Mouse (Mus musculus) cerebellum, adult 11-12 months (tissue): Measurements from ENCODE around the gene Tcf7l2.

Experiments
- DNase-seq: peaks from one replicate; pipeline ENCODE4 v3.0.0; 2022

Gene Tcf7l2

DNA sequence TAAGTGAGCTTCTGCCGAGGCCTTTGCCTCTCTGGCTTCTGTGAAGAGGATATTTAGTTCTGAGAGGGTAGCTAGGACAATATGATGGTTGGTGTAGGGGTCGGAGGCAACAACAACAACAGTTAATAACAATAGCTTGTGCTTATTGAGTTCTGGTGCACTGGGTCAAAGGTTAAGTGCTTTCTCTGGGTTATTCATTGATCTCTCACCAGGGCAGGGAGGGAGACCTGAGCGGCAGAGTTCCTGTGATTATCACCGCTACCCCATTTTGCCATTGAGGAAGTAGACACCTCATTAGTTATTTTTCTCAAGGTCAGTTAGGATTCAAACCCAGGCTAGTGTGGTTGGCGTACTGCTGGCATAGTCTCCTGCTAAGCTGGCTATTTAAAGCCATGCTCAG, 19.5 kb downstream of the Tcf7l2 start:
- DNase-seq = no peak

DNA sequence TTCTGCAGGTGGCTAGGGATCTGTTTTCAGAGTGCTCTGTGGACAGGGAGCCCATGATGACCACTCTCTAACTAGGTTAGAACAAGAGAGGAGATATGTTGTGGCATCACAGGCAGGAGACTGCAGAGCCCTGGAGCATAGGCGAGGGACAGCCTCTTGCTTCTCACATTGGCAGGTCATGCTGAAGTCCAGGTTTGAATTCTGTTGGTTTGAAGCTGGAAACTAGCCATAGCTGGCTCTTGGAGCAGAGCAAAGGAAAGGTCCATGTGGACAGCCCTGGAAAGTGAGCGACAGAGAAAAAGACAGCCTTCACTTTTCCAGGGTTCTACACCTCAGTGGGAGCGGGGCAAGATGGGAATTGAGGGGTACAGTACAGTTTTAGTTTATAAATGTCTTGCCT, 20.6 kb downstream of the Tcf7l2 start:
- no peak for DNase-seq

DNA sequence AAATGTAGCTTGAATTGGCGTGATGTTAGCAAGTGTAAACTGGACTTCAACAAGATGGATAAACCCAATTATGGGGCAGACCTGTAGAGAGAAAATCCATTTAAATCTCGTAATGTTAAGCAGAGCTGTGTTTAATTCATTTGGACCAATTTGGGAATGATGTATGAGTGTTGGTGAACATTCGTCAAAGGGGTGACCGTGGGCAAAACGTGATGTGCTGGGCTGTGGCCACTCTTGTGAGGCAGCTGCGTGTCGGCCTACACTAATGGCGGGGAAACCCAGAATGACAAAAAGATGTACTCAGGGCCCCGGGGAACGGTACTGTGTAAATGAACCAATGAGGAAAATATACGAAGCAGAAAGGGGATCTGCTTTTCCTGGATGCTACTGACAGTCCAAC, 24.2 kb downstream of the Tcf7l2 start:
- DNase-seq = no peak

DNA sequence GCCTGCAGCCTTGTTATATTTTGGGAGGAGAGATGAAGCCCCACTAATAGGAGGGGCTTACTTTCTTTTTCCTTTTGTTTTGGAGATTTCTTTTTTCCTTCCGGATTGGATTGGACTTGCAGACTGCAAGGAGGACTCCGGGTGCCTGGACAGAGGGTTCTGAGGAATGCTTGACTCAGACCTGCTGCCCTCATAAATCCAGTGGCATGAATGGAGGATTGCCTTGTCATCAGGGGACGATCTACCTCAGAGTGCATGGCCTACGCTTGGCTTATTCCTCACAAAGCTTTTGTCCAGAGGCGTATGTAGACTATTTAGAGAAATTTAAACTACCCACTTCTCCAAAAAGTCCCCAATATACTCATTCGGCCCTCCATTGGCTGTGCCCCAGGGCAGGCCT, 25.5 kb downstream of the Tcf7l2 start:
- no peak for DNase-seq

DNA sequence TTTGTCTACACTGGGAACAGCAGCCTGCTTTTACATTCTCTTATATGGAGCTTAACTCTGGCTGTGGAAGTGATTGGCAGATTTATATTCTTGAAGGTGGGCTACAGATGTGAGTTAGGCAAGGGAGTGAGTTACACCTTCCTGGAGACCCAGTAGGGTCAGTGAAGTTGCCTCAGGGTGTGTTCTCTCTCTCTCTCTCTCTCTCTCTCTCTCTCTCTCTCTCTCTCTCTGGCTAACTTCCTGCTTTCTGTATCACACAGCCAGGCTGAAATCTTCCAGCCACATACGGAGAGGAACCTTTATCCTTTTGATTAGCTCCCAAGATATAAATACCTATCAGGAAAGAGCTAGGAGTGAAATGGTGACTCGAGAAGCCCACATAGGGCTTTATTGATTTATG, 26.0 kb downstream of the Tcf7l2 start:
- DNase-seq = no peak

DNA sequence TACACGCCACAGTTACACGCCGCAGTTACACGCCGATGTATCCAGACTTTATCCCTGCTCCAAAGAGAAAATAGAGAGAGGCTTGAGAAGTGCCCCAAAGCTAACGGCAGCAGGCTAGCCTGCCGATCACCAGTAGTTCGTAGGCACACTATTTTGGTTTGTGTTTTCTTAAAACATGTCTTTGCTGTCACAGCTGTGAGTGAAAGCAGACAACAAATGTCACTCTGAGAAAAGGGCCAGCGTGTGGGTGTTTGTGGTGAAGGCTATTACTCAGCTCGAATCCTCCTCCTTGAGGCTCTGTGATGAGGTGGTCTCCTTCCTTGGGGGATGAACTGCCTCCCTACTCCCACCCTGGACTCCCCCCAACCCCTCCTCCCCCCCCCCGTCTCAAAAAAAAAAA, 26.6 kb downstream of the Tcf7l2 start:
- DNase-seq = no peak

DNA sequence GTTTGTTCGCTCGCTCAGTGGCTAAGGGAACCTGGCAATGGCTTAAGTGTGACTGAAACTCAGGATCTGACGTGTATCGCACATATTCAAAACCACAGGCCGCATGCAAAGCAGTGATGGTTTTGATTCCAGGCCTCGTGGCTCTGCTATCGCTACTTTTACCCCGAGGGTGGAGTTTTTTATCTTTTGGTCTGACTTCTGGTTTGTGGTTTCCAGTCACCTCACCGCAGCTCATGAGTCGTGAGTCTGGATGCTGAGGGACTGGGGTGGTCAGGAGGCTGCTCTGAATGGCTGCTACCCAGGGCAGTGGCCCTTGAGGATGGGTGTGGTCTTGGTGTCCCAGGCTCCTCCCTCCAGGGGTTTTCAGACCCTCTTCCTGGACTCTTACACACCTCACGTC, 27.3 kb downstream of the Tcf7l2 start:
- no peak for DNase-seq

DNA sequence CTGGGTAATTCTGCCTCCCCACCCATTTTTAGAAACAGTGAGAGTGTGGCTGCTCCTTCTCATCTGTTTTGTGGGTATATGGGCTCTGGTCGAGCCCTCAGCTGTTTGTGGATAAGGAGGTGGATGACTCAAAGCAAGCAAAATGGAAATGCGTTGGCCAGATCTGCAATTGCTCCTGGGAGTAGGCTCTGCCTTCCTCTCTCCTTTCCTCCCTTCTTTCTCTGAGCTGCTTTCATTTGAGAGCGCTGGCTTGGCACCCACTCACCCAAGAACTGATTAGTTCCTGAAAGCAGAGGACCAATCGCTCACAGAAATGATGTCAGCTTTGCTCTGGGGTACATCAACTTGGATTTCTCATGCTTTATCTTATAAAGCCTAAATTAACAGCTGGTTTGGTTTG, 32.7 kb downstream of the Tcf7l2 start:
- no peak for DNase-seq

DNA sequence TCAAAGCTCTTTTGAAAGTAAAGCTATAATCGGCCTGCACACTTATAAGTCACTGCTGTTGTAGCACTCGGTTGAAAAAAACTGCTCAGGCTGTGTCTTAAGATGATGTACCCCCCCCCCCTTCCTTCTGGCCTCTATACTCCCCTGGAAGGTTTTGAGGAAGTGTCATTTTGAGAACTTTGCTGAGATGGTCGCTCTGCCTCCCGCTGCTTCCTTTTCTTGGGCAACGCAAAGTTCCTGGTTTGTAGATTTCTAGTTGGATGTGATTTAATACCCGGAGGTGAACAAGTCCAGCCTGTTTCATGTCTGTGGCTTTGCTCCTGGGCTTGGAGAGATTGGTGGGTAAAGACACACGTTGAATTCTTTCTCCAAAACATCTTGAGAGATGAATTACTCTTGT, 33.2 kb downstream of the Tcf7l2 start:
- no peak for DNase-seq

DNA sequence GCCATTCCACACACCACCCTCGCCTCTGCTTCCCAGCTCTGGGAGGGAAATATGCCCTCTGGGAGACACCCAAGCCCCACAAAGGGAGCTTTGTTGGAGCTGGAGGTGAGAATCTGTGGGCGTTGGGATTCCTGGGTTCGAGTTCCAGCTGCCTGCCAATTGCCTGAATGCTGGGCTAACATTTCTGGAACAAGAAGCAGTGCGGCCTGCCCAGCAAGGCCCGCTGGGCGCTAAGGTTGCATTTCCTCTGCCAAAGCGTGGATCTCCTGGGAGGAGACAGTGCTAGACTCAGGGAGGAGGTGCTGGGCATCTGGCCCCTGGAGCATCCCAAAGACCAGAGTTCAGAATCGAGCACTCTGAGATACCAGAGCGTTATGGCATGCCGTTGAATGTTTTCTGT, 38.3 kb downstream of the Tcf7l2 start:
- DNase-seq = no peak

DNA sequence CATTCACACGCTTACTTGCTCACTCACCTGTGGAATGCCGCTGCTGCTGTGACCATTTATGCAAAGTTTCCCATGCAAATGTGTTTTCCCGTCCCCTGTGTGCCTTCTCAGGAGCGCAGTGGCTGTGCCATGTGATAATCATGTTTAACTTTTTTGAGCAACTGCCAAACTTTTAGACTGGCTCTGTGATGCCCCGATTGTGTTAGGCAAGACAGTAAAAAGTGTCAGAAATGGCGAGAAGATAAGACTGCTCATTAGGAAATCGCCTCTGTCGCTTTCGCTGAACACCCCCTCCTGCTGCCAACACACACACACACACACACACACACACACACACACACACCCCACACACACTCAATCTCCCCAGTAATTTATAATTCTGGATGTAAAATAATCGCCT, 39.5 kb downstream of the Tcf7l2 start:
- DNase-seq = no peak

DNA sequence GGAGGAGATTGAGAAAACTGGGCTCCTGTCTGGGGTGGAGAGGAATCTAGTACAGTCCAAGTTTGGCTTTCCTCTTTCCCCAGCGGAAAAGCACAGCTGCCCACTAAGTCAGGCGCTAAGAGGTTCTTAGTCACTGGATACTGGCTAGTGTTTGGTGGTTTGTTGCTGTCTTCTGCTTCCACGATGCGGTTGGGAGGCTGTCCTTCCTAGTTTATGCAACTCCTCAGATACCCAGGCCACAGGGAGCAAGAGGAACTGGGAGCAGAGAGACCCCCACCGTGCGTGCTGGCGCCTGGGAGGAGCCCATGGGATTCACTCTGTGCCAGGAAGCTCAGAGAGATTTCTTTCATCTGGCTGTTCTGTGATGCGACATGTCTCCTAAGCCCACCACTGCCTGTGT, 40.1 kb downstream of the Tcf7l2 start:
- no peak for DNase-seq

DNA sequence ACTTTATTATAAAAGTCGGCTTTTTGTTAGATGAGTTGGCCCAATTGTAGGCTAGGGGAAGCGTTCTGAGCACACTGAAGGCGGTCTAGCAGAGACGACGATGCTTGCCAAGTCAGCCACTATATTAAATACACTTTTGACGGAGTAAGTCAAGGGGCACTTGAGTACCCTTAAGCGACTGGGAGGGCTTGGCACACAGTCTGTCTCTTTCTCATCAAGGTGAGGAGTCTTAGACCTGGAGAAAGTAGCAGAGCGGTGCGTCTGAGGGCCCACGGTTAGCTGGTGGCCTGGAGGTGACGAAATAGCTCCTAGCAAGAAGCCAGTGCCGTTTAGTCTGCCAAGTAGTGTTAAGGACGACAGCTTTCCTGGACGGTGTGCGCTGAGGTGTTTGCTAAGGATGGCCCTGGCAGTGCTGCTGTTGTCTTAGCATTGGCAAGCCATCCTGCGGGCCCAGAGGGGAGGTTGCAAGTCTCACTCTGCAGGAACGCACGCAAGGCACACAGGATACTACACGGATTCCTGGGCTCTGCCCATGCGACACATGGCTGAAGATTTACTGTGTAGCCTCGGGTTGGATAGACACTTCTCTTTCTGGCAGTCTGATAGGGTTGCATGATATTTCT, 43.3 kb downstream of the Tcf7l2 start:
- no peak for DNase-seq

DNA sequence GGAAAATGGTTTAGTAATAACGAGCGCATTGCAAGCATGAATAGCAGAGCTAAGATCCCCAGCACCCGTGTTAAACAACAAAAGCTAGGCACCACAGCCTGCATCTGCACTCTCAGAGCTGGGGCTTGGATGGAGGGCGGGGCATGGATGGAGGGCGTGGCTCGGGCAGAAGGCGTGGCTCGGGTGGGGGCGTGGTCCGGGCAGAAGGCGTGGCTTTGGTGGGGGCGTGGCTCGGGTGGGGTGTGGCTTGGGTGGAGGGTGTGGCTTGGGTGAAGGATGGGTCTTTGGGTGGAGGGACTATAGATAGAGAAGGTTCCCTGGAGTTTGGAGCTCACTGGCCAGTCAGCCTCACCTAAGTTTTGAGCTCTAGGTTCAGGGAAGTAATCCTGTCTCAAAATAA, 45.8 kb downstream of the Tcf7l2 start:
- DNase-seq = no peak

DNA sequence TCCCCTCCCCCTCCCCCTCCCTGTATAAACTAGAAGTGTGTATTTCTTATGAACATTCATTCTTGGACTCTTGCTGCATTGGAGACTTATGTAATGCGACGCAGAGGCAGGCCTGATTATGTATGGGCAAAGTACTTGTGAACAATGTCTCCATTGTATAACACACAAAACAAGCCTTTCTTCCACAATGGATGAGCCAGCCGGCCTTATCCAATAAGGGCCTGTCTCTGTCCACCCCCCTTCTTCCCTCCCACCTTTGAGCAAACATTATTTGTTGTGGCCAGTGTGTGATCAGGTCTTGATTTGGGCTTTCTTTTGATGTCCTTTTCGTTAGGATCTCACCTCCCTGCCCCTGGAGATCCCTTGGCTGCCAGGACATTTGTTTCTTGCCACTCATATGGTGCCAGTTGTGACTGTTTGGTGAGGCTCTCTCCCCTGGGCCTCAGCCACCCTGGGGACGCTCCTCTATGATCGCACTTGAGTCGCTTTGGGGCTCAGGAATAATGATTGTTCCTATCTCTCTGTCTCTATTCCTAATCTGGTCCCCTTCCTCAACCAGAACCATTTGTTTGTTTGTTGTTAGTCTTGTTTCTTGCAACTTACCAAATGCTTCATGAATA, 46.8 kb downstream of the Tcf7l2 start:
- DNase-seq = no peak

DNA sequence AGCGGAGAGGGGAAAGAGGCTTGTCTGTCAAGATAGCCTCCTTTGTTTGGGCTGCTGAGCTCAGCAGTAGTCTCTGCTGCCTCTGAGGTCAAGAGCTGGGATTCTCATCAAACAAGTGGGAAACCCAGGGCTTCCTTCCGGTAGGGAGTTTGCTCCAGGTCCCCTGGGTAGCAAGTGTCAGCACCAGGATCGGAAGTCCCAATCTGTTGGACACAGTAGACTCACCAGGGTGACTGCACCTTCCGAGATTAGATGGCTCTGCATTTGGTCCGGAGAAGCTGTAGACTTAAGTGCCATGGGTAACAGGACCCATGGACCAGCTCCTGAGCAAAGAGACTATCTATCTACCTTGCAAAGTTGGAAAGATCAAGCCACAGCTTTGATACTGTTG, 47.3 kb downstream of the Tcf7l2 start:
- no peak for DNase-seq

DNA sequence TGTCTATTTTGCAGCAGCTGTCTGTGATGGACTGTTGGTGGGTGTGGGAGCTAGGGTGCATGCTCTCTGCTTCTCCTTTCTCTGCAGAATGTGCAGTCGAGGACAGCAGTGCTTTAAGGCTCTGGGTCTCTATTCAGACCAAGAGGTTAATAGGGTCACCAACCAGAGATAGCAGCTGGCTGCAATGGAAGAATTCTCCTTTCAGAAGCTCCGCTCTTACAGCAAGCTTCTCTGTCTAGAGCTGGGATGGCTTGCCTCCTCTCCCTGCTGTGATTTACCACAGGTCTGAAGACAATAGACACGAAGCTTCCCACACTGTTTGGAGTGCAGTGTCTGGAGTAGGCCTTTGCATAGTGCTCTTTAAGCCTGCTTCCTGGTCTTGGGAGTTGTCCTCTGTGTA, 48.2 kb downstream of the Tcf7l2 start:
- DNase-seq = no peak

DNA sequence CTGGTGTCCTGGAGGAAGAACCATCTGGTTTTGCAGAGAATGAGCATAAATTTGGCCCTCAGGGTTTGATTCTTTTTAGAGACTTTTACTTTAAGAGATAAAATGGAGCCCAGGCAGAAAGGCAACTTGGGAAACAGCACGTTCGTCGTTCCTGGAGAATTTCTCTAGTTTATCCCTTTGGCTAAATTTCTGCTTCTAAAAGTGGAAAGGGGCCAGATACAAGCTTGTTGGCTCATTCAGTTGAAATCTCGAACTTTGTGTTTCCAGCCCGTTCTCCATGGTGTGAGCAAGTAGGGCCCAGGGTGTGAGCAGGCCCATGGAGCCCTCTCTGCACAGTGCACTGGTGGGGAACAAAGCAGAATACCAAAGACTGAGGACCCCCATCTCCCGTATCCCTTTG, 49.7 kb downstream of the Tcf7l2 start:
- no peak for DNase-seq

DNA sequence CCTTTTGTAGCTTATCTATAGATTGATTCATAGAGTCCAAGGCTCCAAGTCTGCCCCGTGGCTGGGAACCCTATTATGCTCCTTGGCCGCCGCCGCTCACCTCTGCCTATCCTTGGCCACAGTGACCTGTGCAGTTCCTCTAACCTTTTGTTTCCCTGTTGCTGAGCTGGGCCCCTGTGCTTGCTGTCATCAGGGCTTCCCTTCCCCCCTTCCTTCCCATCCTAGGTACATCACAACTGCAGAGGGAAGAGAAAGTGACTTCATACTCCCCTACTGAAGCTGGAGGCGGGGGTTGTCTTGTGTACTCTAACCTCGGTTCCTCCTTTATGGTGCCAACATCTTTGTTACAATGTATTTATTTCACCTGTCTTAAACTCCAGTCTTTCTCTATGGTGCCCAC, 50.3 kb downstream of the Tcf7l2 start:
- no peak for DNase-seq

DNA sequence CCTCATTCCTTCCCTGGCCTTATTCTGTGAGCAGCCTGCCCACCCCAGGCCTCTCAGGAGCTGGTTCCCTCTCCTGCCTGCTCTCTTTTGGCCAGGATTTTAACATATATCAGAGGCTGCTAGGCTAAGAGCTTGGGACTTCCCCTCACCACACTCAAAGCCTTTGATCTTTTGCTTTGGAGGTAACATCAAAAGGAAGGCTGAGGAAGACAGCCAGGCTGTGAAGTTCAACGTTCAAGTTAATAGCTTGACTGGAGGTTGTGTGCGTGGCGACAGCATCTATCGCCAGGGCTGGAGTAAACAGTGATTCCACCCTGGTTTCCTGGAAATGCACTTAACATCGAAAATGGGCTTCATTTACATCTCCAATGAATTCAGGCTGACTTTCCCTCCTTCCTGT, 51.0 kb downstream of the Tcf7l2 start:
- DNase-seq = no peak

DNA sequence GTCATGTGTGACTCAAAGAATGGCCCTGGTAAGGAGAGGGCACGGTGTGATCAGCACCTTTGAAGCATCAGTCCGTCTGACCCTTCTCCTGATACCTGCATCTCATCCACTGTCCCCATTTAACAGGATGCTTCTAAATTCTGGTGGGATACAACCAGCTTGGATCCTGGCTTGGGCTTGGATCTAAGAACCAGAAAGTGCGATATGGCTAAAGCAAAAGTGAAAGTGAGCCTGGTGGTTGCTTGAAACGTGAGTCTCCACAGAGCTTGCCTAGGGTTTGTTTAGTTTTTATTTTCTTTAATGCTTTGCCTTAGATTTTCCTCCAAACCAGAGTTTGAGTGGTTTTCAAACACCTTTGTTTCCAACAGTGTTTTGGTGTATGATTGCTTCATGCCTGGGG, 51.4 kb downstream of the Tcf7l2 start:
- no peak for DNase-seq

DNA sequence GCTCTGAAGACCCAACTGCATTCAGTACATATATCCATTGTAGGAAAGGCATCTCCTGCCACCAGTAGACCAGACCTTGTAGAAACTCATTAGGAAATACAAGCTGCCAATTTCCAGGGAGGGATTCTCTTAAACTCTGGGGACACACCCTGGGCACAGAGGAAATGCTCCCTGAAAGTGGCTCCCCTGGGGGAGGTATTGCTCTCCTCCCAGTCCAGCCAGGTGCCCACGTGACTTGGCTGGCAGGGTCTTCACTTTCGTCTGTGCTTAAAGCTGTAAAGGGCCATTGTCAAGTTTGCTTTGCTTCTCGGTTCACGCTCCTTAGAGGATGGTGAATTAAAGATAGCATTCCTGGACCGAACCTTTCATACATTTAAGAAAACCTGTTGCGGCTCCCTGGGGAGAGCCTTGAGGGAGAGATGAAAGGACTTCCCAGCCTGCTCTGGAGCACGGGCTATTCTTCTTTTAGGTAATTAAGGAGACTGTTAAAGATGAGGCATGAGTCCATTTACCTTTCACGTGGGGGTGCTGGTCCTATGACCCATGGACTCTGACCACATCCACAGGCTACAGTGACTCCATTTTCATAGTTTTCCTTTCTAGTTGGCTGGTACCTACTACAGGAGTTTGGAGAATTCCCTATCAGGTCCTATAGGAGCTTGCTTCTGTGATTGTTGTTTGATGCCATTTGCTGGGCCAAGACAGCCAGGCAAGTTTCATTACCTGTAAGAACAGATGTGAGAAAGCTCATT, 52.8 kb downstream of the Tcf7l2 start:
- DNase-seq = no peak

DNA sequence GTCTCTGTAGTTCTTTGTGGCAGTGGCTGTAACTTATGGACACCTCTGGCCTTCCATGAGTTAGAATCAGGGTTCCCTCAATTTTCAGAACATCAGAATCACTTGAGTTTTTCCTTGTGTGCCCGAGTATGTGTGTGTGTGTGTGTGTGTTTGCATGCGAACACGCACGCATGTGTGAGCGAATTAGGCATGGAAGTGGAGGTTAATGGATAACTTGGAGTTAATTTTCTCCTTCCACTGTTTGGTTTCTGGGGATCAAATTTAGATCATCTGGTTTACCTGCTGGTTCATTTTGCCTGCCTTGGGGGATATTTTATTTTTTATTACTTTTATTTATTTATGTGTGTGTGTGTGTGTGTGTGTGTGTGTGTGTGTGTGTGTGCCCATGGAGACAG, 53.3 kb downstream of the Tcf7l2 start:
- DNase-seq = no peak

DNA sequence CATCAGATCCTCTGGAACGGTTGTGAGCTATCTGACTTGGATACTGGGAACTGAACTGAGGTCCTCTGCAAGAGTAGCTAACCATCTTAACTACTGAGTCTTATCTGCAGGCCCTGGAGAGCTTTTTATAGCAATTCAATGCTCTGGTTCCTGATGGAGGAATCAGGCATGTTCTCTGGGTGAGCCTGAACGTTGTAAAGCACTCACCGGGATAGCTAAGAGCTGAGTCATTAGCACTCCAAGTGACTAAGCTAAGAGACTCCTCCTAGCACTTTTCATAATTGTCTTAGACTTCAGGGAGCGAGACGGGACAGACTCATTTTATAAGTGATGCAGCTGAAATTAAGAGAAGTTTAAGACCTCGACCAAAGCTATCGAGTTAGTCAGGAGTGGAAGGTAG, 53.7 kb downstream of the Tcf7l2 start:
- DNase-seq = no peak

DNA sequence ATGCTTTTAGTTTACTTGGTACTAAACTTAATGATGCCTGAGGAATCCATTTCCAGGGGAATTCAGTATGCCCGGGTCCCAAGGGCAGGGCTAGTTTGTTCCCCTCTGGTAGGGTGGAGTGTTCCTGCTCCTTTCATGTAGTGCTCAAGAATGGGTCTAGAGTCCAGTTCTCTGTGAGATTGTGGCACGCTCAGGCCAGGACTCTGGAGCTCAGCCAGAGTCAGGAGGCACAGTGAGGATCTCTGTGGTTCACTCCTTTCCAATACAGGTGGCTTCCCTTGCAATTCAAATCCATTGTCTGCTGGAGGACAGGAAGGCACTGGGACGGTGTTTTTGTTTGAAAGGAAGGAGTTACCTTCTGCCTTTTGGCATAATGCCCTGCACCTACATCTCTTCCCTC, 56.2 kb downstream of the Tcf7l2 start:
- DNase-seq = no peak
